Mouse (Mus musculus) c-Kit-positive CD71-negative TER-119-negative erythroid progenitor cells, embryonic 14.5 days (primary cell): Measurements from ENCODE around the gene Snn.

Experiments used
- DNase-seq: peaks from one replicate; pipeline ENCODE4 v3.0.0-alpha.2; 2013; ENCODE audit warnings: low read depth

Snn gene

GRCm38 (mm10) chr16:11047130-11047529, 13.6 kb upstream of the Snn start:
- no peak for DNase-seq

DNA sequence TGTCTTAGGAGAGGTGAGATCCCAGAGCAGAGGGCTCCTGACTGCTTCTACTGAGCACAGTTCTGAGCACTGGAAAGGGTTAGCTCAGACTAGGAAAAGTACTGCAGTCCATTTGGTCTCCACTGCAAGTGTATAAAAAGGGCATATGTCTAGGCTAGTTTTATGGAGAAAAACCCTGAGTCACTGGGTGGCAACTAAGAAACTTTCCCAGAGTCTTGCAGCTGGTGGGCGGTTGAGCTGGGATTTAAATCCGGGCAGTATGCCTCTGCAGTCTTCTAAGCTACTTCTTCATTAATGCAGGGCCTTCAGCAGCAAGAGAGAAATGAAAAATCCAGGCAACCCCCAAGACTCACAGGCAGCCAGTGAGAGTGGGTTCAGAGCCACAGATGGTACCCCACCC, 10.5 kb upstream of the Snn start:
- DNase-seq, result no peak

DNA sequence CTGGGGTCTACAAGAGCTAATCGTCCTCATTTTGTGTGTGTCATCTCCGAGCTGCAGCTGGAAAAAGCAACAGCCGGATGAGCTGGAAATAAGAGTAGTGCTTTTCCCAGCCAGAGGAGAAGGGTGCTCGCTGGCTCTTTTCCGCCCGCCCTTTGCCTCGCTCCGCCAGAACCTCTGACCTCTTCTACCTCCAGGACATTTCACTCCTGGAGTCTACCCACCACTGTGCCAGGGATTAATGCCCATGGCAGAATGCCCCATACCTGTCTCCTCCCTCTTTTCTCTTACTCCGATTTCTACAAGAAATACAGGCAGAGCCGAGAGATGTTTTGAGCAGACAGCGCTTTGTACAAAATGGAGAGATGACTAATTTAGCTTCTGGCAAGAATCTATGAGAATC, 9.6 kb upstream of the Snn start:
- DNase-seq, result no peak

- DNase-seq, result no peak
Measured at GRCm38 (mm10) chr16:11054409-11054808, 6.3 kb upstream of the Snn start.

GRCm38 (mm10) chr16:11054871-11055270, 5.9 kb upstream of the Snn start:
- no peak for DNase-seq

DNA sequence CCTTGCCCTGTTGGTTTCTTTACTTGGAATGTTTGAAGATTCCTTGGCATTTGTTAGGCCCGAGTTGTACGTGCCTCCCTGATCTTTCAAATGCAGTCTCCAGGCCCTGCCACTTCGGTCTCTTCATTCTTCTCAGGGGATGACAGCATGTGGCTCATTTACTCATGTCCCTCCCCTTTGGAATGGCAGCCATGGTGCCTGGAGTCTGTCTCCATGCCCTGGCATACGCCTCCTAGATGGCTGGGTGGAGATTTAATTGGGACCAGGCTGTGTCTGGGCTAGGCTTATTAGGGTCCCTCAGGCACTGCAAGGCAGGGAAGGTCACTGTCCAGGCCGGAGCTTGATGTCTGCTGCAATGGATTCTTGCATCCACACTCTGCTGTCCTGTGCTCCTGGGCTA, 4.8 kb upstream of the Snn start:
- DNase-seq, result no peak

- DNase-seq, result no peak
Measured at GRCm38 (mm10) chr16:11062794-11063721, 2.3 kb downstream of the Snn start.

DNA sequence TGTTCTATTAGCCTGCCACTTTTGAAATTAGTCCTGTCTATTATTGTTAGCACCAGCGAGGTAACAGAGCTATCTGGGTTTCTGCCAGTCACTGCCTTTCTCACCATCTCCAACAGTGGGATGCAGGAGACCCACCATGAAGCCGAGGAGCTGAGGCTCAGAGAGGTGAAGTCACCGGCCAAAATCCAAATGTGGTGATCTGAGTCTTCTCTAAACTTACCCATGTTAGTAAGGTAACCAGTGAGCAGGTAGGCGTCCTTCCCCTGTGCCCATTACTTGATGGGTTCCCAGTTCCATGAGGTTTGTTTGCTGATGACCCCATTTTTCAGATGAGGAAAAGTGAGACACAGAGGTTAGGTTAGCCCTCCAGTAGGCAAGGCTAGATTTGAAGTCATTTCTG, 3.6 kb downstream of the Snn start:
- DNase-seq, result no peak

GRCm38 (mm10) chr16:11064742-11065141, 4.0 kb downstream of the Snn start:
- no peak for DNase-seq

GRCm38 (mm10) chr16:11065431-11065830, 4.7 kb downstream of the Snn start:
- no peak for DNase-seq

- DNase-seq, result peak; percentile 96
Measured at GRCm38 (mm10) chr16:11066029-11066832, 5.5 kb downstream of the Snn start, which contains the start of gene Litaf. Gene Litaf, minus strand, starts transcription at chr16:11066157.

DNA sequence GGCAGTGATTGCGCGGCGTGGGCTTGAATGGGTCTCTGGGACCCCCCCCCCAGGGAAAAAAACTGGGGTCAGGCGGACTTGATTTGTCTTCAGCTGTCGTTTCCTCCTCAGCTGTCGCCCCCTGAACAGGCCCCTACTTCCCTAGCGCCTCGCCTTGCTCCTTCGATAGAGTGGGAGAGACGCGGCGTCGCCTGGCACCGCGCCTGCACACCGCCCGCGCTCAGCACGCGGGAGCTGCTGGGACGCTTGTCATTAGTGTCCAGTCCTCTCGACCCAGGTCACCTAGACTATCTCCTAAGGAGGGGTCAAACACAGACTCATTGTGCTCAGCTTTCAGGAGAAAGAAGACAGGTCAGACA, 6.1 kb downstream of the Snn start:
- DNase-seq, result no peak

- no peak for DNase-seq
Measured at GRCm38 (mm10) chr16:11068666-11069065, 7.9 kb downstream of the Snn start.

GRCm38 (mm10) chr16:11069271-11069670, 8.5 kb downstream of the Snn start:
- DNase-seq, result no peak

DNA sequence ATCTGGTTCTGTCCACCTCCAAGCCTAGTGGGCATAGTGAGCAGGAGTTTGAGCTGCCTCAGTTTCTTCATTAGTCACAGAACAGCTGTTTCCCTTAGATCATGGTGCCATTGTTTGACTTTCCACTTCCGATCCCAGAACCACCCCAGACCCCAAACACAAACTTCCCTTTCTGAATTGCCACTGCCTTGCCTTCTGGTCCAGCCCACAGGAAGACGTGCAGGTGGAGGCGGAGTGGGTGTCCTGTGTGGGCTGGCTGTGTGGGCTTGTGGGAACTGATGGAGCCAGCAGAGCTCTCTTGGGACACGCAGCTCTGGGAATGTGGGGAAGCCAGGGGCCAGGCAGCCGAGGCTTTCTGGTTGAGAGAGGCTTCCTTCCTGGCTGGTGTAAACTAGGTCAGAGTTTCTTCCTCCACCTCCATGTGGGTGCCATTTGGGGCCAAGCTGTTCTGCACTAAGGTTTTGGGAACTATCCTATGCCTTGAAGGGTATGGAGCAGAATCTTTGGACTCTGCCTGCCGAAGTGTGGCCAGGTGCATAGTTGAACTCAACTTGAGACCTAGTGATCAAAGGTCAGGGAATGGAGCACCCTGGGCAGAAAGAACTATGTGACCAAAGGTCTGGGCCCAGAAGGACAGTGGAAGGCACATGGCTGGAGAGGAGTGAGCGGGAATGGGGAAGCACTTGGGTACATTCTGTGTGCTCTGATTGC, 9.1 kb downstream of the Snn start:
- DNase-seq, result no peak

DNA sequence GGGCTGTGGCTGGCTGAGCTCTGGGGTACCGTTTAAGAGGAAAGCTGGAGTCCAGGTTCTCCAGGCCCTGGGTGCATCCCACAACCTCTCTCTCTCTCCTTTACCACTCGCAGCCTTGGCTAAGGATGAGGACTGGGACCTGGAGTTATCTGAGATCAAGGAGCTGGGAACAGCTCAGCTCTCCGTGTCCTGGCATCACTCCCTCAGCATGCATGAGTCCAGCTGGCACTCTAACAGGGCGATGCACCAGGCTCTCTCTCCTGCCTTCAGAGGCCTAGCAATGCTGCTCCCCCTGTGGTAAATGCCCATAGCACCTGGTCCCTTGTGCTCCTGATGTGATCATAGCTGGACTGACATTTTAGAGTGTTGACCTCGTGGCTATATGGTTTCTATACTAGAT, 10.4 kb downstream of the Snn start:
- no peak for DNase-seq

- DNase-seq, result no peak
Measured at GRCm38 (mm10) chr16:11071887-11072286, 11.1 kb downstream of the Snn start.

DNA sequence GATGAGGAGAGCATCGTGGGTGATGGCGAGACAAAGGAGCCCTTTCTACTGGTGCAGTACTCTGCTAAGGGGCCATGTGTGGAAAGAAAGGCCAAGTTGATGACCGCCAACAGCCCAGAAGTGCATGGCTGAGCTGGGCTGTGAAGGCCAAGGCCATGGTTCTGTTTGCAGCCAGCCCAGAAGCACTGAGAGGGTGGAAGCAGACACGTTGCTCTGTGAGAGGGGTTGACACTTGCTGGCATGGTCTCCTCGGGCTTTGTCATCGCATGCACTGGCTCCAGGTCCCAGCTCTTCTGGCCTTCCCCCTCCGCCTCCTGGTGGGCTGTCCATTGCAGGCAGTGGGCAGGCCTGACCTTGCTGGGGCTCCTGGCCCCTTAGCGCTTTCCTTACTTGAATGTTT, 11.7 kb downstream of the Snn start:
- no peak for DNase-seq

DNA sequence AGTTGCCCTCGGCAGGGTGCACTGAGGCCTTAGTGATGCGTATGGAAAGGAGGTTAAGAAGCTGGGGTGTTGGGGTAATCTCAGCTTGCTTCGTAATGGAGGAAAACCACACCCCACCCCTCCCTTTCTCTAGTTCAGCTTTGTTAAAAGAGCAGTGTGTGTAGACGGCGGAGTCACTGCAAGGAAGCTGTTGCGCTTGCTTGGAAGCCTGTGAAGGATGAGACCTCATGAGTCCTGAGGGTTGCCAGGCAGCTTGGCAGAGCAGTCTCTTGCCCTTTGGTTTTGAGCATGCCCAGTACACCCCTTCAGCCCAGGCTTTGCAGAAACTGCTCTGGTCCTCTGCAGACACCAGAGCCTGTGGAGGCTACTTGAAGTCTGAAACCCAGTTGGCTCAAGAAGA, 12.3 kb downstream of the Snn start:
- no peak for DNase-seq

- DNase-seq, result no peak
Measured at GRCm38 (mm10) chr16:11077601-11078201, 17.0 kb downstream of the Snn start.

DNA sequence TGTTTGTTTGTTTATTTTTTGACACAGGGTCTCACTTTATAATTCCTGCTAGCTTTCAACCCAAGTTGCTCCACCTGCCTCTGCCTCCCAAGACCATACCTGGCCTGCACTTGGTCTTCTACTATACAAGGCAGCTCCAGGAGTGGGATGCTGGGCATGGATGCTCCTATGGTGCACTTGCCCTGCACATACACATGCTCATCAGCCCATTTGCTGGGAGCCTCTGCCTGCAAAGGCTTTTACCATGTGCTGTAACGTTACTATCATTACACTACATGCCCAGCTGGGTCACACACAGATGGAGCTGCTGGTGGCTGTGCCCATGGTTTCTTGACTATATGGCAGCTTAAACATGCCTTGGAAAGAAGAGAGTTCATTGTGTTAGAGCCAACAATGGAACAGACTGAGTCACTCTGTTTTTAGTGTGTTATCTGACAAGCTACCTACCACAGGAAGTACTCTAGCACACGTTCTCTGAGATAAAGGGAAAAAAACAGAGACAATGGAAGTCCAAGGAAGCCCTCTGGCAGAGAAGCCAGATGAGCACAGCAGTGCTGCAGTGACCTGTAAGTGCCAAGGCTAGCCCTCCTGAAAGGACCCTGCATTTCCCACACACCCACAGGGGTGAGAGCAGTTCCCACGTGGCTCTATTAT, 17.6 kb downstream of the Snn start:
- DNase-seq, result no peak

DNA sequence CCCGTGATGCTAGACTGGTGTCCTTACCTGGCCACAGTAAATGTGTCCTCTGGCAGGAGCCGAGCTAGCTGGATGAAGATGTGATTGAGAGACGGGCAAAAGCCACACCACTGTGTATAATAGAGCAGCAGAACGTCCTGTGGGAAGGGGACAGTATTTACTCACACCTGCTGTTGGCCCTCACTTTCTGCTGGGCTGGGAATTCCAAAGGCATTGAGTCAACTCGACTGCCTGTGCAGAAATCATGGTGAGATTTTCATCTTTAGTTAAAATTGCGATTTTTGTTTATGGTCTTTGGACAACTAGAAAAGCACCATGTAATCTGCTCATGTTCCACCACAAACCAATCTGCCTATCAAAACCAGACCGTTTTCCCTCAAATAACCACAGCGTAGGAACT, 23.4 kb downstream of the Snn start:
- no peak for DNase-seq
